8 mouse cellular contexts compared by ENCODE assay signal in genomic region chr13:81155322-81155721, GRCm38 (mm10).
DNase-seq lines count a peak whose midpoint lies in the region; ATAC-seq and TF ChIP-seq lines count a peak whose summit lies in the region.

No protein-coding gene starts in this region.

- no peak overlapping the region for H3K27ac ChIP-seq in stomach, postnatal 0 days (replicated peaks)

- intact Hi-C loops in gastrocnemius, postnatal 14 days (cut with DNase I; ENCODE audit: low total_unique reads), result loop anchor here (5.0 kb wide), 1 partner anchor 278 kb away; no protein-coding TSS in a partner anchor

- no peak overlapping the region for H3K4me2 ChIP-seq in stomach, postnatal 0 days (replicated peaks; ENCODE audit: low read depth)

- no peaks in the 10 kb centered on the region for H3K27me3 ChIP-seq in E14TG2a.4 (ENCODE audit: insufficient read depth, low read length)
- no peaks in the 10 kb centered on the region for H3K27me3 ChIP-seq in stomach, postnatal 0 days (ENCODE audit: control insufficient read depth, insufficient read depth, low read length)

- H3K4me1 ChIP-seq in E14TG2a.4 (replicated peaks; ENCODE audit: low read depth, low read length), result no peaks in the 10 kb centered on the region
- H3K4me1 ChIP-seq in stomach, postnatal 0 days (replicated peaks; ENCODE audit: control insufficient read depth, insufficient read depth), result no peaks in the 10 kb centered on the region

- peak; percentile 64; the same call in 1 of the 2 replicates for ATAC-seq in stomach, postnatal 0 days (ENCODE audit: low FRiP score, low TSS enrichment)

- H3K4me3 ChIP-seq in E14TG2a.4 (replicated peaks; ENCODE audit: low read length), result no peak overlapping the region
- H3K4me3 ChIP-seq in stomach, postnatal 0 days (ENCODE audit: low read depth, low read length), result no peak overlapping the region

- TF ChIP-seq EP300 in stomach, postnatal 0 days (optimal IDR thresholded peaks at IDR 0.05), result no peak

- no peaks in the 10 kb centered on the region for H3K36me3 ChIP-seq in E14TG2a.4 (ENCODE audit: insufficient read depth, low read length)
- no peaks in the 10 kb centered on the region for H3K36me3 ChIP-seq in stomach, postnatal 0 days (ENCODE audit: control insufficient read depth, insufficient read depth, low read length)

- no peak overlapping the region for H3K9ac ChIP-seq in stomach, postnatal 0 days (ENCODE audit: low read length)

- DNase-seq in Muller cell, postnatal 12 days (ENCODE audit: inconsistent ontology term), result peak; percentile 46
- peak; percentile 36 to 72 for DNase-seq in cerebellum, postnatal 25 days
- DNase-seq in gastrocnemius, postnatal 14 days, result peak; percentile 56
- DNase-seq in kidney, postnatal 10 days, result peak; percentile 73
- DNase-seq in lung, postnatal 14 days, result peak; percentile 69
- peak; percentile 52 for DNase-seq in stomach, postnatal 0 days (ENCODE audit: low spot score)
- no peak for DNase-seq in thymus, postnatal 36 days

- no peaks in the 10 kb centered on the region for H3K9me3 ChIP-seq in E14TG2a.4 (ENCODE audit: low read length)
- H3K9me3 ChIP-seq in stomach, postnatal 0 days (ENCODE audit: control insufficient read depth, low read length), result no peaks in the 10 kb centered on the region

- TF ChIP-seq CTCF in E14TG2a.4 (conservative IDR thresholded peaks at IDR 0.05; ENCODE audit: low read length), result peak; percentile 45
- TF ChIP-seq CTCF in stomach, postnatal 0 days (IDR thresholded peaks at IDR 0.05; ENCODE audit: low read depth), result peak; percentile 88

Comparison
In these comparisons a context has a peak if more than half of its experiments do, and no peak if none do; other contexts are left out.
1. DNase-seq: peak in Muller cell, postnatal 12 days (single experiment), cerebellum, postnatal 25 days (2 of 2), gastrocnemius, postnatal 14 days (single experiment), kidney, postnatal 10 days (single experiment), lung, postnatal 14 days (single experiment) and stomach, postnatal 0 days (single experiment); none in thymus, postnatal 36 days (0 of 2).